Mouse (Mus musculus): ENCODE measurements around the gene Ldhd.

Gene Ldhd

DNA sequence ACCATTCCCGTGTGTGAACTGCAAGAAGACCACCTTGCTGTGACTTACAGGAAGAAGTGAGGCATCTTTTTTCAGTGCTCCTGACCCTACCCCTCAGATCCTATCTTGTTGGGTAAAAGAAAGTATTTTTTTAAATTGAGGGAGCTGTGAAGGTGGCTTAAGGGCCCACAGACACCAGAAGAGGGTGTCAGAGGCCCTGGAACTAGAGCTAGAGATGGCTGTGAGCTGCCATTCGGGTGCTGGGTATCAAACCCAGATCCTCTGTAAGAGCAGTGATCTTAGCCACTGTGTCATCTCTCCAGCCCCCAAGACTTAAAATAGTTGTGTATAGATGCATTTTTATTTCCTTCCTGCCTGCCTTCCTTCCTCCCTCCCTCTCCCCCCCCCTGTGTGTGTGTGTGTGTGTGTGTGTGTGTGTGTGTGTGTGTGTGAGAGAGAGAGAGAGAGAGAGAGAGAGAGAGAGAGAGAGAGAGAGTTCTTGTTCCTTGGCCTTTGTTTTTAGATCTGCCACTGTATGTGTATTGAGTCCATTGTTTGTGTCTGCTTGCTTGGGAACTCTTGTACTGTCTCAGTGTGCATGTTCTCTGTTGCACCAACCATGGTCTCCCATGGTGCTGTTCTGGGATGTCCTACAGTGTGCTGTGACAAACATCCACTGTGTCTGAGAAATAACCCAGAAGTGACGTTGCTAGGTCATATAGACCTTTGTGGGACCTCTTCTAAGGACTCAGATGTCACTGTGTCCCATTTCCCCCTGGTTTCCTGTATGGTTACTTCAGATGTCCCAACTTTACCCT lies 35.9 kb downstream of the Ldhd start:
- DNase-seq: no peak

DNA sequence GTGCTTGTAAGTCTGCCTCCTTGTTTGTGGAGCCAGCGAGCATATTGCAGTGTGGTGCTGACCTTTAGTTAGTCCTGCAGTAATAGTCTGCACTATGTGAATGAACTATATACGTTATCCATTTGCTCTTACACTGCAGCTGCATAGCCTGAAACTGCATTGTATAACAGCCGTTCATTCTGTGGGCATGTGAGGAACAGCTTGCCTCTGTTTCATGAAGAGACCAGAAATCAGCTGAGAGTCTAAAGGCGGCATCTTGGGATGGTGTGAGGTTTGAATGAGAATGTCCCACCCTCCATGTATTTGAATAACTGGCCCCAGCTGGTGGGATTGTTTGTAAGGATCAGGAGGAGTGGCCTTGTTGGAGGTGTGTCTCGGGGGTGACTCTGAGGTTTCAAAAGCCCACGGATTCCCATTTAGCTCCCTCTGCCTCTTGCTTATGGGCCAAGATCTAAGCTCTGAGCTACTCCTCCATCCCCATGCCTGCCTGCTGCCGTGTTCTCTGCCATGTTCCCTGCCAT lies 37.7 kb downstream of the Ldhd start:
- no peak for DNase-seq

DNA sequence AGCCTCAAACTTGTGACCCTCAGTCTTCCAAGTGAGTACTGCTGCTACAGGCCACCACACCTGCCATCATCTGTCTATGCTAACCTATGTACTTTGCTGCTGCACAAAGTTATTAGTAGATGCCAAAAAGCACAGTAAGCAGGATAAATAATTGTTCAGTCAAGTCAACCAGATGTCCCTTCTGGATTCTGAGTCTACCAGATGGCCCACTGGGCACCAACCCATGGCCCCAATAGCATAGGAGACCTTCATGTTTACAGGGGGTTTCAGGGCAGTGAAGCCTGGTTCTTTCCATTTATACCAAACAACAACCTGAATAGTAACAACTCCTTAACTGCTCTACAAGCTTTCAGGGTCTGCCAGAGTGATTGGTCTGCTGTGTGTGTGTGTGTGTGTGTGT lies 39.0 kb downstream of the Ldhd start:
- no peak for DNase-seq

DNA sequence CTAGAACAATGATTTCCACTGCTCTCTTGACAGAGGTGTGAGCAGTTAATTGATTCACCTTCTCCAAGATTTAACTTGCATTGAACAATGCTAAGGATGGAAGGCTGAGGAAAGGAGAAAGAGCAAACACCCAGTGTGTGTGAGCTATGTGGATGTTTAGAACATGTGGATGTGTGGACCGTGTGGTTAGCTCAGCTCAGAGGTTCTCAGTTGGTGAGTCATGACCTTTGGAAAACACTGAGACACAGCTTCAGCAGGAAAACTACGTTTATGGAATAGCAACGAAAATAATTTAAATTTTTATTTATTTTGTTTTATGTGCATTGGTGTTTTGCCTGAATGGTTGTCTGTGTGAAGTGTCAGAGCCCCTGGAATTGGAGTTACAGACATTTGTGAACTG lies 40.0 kb downstream of the Ldhd start:
- DNase-seq: no peak

DNA sequence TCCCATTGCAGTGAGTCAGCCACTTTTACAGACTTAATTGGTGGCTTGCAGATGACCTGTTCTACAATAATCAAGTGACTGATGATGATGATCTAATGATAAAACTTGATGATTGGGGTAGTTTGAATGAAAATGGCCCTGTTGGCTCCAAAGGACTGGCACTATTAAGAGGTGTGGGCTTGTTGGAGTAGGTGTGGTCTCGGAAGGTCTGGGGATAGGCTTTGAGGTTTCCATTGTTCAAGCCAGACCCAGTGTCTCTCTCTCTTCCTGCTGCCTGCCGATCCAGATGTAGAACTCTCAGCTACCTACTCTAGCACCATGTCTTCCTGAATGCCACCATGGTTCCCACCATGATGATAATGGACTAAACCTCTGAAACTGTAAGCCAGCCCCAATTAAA lies 41.8 kb downstream of the Ldhd start:
- DNase-seq: no peak

DNA sequence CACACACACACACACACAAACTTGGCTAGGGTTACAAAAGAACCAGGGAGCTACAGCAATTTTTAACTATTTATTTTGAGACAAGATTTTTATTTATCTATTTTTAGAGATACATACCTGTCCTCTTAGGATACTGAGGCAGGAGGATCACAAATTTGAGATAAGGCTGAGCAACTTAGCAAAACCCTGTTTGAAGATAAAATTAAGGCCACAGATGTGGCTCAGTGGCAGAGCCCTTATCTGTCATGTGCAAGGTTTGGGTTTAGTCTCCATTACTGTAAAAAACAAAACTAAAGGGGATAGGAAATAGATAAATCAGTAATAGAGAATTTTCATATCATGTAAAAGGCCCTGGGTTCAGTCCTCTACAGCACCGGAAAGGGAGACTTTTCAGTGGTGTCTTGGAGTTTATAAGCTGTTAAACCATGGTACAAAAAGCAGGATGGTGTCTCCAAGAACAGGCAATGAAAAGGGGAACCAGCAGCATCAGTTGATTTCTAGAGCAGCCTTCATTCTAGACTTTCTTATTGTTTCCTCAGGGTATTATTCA lies 42.6 kb downstream of the Ldhd start:
- DNase-seq: no peak

DNA sequence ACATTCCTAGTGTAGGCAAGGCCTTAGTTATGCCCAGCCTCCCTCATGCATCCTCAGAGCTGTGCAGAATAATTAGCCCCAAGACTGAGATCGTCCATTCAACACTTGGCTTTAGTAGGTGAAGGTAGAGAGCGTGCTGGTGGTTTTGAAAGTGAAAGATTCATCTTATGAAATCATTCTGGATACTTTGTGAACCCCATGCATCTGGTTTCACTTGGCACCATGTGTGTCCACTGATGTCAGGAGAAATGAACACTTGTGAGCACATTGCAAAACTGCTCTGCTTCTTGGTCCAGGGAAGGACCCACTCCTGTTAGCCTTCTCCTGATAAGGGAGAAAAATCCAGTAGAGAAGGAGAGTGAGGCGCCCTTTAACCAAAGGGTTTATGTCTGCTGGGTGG lies 45.2 kb downstream of the Ldhd start:
- peak; percentile 26 to 65 for DNase-seq

DNA sequence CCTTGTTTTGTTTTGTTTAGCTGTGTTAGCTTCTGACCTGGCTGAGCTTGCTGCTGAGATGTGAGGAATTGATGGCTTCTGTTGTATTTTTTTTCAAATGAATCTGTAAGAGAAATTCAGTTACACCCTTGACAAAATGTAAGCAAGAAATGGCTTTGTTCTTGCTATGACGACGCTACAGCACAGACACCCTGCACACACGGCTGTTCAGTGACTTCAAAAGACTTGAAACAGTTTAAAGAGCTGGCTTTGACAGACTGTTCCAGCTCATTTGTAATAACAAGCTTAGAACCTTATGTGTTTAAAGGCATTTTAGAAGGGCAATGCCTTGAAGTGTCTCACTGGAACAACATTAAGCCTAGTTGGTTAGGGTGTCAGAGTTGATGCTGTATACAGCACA lies 47.8 kb downstream of the Ldhd start:
- DNase-seq: no peak

DNA sequence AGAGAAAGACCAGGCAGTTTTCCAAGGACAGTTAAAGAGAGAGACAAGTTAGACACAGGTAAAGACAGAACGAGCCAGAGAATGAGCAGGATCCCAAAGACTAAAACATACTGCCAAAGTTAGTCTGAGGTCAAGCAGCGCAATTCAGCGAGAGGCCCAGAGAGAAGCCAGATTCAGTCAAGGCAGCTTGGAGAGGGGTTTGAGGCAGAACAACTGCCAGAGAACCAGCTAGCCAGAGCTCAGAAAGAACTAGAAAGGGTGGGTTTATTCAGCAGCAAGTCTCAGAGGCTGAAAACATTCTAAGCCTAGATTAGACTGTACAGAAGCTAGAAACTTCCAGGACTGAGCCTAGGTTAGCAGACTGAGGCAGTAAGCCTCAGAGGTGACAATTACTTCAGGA lies 49.9 kb downstream of the Ldhd start:
- no peak for DNase-seq

DNA sequence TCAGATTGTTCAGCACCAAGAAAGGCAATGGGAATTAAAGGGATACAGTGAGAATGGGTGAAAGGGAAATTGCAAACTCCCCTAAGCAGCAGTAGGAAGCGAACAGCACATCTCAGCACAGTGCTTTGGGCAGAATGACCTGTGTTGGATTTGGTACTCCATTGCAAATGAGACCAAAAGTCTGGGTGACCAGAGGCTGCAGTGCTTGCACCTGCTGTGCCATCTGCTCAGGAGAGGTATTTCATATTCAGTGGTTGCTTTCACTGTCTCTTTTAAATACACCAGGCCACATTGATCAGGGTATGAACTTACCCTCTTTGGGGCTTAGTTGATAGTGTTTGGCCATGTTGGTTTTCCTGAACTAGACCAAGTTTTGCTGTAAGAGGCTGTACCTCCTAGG lies 50.9 kb downstream of the Ldhd start:
- DNase-seq: no peak

DNA sequence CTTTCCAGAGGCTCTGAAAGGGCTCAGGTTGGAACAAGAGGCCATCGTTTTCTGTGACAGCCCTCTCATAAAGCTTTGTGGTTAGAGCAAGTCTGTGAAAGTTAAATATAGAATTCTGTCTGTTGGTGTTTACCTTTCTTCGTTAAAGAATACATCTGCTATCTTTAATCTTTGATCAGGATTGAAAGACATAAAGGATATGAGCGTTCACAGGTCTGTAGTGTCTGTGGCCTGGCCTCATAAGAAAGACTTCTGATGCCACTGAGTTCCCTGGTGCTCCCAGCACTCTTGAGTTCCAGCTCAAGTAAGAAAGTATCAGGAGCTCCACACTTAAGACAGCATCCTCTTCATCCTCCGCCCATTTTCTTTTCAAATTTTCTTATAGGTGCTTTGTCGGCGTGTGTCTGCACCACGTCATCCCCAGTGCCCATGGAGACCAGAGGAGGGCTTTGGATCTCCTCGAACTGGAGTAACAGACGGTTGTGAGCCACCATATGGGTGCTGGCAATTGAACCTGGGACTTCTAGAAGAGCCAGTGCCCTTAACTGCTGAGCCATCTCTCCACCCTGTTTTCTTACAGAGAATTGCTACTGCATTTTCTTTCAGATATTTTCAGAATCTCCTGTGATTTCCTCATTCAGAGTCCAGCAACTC lies 52.2 kb downstream of the Ldhd start:
- no peak for DNase-seq

DNA sequence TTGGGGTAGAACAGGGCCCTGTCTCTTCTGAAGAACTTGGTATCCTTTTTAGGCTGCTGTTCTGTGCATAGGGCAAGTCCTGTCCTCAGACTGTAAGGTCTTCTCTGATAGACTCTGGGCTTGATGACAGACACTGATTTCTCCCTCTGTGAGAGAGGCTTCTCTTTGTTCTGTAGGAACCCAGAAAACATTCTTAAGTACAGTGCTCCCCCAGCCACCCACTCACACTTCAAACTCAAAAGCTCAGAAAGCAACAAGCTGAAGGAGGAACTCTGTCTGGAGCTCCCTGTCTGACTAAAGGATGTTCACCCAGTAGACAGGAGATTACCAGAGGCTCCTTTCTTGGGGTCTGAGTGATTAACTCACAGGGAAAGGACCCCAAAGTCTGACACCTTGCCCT lies 53.7 kb downstream of the Ldhd start:
- DNase-seq: no peak

DNA sequence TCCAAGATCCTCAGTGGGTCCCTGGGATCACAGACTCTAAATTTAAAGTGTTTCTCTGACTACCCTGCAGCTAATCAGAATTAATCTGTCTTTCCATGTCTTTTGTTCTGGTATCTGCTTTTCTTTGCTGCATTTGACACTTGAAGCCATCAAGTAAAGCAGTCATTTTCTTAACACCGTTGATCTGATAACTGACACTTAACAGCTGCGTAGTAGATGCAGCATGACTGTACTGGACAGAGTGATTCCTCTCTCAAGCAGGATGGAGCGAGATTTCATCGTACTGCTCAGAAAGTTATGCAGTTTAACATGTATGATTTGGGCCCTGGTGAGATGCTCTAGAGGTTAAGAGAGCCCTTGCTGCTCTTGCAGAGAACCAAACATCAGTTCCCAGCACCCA lies 54.7 kb downstream of the Ldhd start:
- DNase-seq: no peak

DNA sequence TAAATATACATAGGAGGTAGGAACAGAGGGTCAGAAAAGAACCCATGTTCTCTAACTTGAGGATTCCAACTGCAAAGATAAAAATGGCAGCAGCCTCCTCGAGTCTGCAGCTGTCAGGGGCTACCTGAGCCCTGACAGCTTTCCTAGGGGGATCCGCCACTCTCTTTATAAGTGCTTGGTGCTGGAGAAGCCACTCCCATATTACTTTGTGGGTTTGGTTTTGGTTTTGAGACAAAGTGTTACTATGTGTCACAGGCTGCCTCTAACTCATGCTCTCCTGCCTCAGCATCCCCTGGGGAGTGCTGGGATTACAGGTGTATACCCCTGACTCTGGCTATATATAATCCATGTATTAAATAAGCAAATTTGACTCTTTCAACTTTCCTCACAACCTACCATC lies 56.2 kb downstream of the Ldhd start:
- DNase-seq: no peak
